In genomic region chr5:32394586-32394985, GRCm38 (mm10) we compare ENCODE assay signal across 22 mouse cellular contexts.
"Had no signal": no experiment of that assay in that cellular context is flagged by ENCODE, and none has a peak within 500 bp of the region (broad histone marks: within the 10 kb centered on the region; RNA-seq: fewer than 3 reads in every experiment).

No protein-coding gene starts in this region.

- H3K9ac ChIP-seq: limb, embryonic 12.5 days; limb, embryonic 15.5 days; liver, embryonic 14.5 days; liver, postnatal 0 days; lung, embryonic 14.5 days; neural tube, embryonic 12.5 days; neural tube, embryonic 15.5 days; stomach, embryonic 15.5 days had no signal

- H3K9me3 ChIP-seq: limb, embryonic 12.5 days; limb, embryonic 15.5 days; neural tube, embryonic 12.5 days; neural tube, embryonic 15.5 days; stomach, embryonic 15.5 days had no signal

- ATAC-seq: liver, postnatal 0 days; lung, postnatal 0 days had no signal

- H3K4me2 ChIP-seq: limb, embryonic 12.5 days; limb, embryonic 15.5 days; liver, embryonic 11.5 days; lung, embryonic 14.5 days; midbrain, embryonic 11.5 days; neural tube, embryonic 12.5 days; neural tube, embryonic 15.5 days; stomach, embryonic 15.5 days had no signal

- H3K4me1 ChIP-seq: neural tube, embryonic 12.5 days; neural tube, embryonic 15.5 days had no signal

- H3K27ac ChIP-seq: limb, embryonic 12.5 days; limb, embryonic 15.5 days; liver, embryonic 14.5 days; macrophage; neural tube, embryonic 12.5 days; neural tube, embryonic 15.5 days; stomach, embryonic 15.5 days had no signal

- H3K36me3 ChIP-seq: limb, embryonic 12.5 days; limb, embryonic 15.5 days; neural tube, embryonic 12.5 days; neural tube, embryonic 15.5 days; stomach, embryonic 15.5 days had no signal

- DNase-seq: kidney, adult 9 months; kidney, postnatal 14 days; kidney, postnatal 4 days; left cerebral cortex, postnatal 4 days; liver, postnatal 0 days; lung, embryonic 14.5 days; midbrain, embryonic 14.5 days; right cerebral cortex, adult 18-20 months; right cerebral cortex, postnatal 14 days; right cerebral cortex, postnatal 4 days; thymus, adult 18-20 months; thymus, postnatal 36 days had no signal

- H3K27me3 ChIP-seq: limb, embryonic 12.5 days; limb, embryonic 15.5 days; neural tube, embryonic 12.5 days; neural tube, embryonic 15.5 days; stomach, embryonic 15.5 days had no signal

- H3K4me3 ChIP-seq: limb, embryonic 12.5 days; limb, embryonic 15.5 days; neural tube, embryonic 12.5 days; neural tube, embryonic 15.5 days; stomach, embryonic 15.5 days had no signal
